Mouse (Mus musculus): ENCODE measurements around the gene Sh2b2. TPM values are rescaled to one million over a fixed set of nuclear protein-coding genes. Genes with fewer than 3 reads are reported as not detected.
A peak's percentile ranks its signal among the peaks of the same experiment; 100 is the strongest.

The Sh2b2 gene
- total RNA-seq, 2 experiments from 2014 or later = 13.4 to 16.3 TPM

DNA sequence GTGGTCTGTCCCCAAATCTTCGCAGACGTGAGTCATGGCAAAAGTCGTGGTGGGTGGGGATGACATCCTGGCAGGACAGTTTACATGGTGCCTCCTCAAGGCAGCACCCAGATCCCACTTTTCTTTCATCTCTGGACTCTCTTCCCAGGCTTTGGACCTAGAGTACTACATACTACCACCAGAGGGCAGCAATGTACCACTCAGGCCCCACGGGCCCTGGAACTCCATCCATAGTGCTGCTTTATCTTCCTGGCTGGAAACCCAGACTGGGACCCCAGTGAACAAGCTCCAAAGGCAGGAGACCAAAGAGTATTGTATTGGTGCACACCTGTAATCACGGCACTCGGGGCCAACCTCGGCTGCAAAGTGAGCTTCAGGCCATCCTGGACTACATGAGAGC lies 44.5 kb downstream of the Sh2b2 start:
- intact Hi-C loops (cut with DNase I) = loop anchor here (2.0 to 5.0 kb wide), 2 partner anchors 51 to 555 kb away; no protein-coding TSS in a partner anchor
- DNase-seq (ENCODE audit: extremely low spot score in 1 of 2, low spot score in 2 of 2) = peak; percentile 67 to 78

DNA sequence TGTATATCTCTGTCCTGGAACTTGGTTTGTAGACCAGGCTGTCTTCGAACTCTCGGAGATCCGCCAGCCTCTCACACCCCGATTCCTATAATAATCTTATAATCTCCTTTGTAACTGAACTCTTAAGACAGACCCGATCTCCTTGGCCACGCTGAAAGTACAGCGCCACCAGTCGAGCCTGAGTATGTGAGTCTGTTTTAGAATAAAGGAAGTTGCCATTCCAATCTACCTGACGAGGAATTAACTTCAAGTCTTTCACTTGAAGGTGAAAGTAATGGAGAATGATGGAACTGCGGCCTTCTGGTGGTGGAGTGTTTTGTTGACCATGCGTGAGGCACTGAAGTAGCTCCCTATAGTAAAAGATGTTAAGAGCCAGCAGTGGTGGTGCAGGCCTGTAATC lies 46.8 kb downstream of the Sh2b2 start:
- no peak for DNase-seq (ENCODE audit: extremely low spot score in 1 of 2, low spot score in 2 of 2)
- intact Hi-C loops (cut with DNase I) = no loop called here

- intact Hi-C loops (cut with DNase I) = no loop called here
- DNase-seq (ENCODE audit: extremely low spot score in 1 of 2, low spot score in 2 of 2) = peak; percentile 93 to 94
Measured at GRCm38 (mm10) chr5:136198474-136199391, 47.6 kb downstream of the Sh2b2 start, which contains the start of gene Prkrip1. Gene Prkrip1, minus strand, starts transcription at chr5:136198963.

GRCm38 (mm10) chr5:136191870-136192269 lies 54.5 kb downstream of the Sh2b2 start:
- no peak for DNase-seq (ENCODE audit: extremely low spot score in 1 of 2, low spot score in 2 of 2)
- intact Hi-C loops (cut with DNase I) = no loop called here

- peak in 1 of 2 experiments; percentile 58 for DNase-seq (ENCODE audit: extremely low spot score in 1 of 2, low spot score in 2 of 2)
- intact Hi-C loops (cut with DNase I) = loop anchor here (2.0 kb wide), 1 partner anchor 52 kb away; no protein-coding TSS in a partner anchor
Measured at GRCm38 (mm10) chr5:136186723-136187122, 59.6 kb downstream of the Sh2b2 start.

DNA sequence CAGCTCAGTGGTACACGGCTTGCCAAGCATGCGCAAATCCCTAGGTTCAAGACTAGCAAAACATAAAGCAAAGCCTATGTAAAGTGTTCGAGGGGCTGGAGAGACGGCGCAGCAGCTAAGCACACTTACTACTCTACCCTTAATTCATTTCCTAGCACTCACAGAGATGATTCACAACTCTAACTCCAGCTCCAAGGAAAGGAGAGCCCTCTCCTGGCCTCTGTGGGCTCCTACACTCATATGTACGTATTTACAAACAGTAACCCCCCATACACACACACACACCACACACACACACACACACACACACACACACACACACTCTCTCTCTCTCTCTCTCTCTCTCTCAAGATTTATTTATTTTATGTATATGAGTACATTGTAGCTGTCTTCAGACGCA lies 62.6 kb downstream of the Sh2b2 start:
- no peak for DNase-seq (ENCODE audit: extremely low spot score in 1 of 2, low spot score in 2 of 2)
- intact Hi-C loops (cut with DNase I) = no loop called here

DNA sequence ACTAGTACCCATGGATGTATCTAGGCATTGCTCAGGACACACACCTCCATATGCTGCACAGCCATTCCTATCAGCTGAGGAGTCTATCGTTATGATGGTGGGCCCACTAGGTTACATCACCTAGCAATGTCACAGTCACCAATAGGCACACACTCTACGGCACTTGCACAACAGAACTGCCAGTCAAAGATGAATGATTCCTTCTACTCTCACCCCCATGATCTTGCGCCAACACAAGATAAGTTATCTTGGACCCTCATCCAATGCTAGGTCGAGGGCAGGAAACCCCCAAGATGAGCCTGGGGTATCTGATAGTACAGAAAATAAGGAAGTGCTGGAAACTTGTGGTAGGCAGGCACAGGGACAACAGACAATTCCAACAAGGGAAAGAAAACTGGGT lies 63.5 kb downstream of the Sh2b2 start:
- intact Hi-C loops (cut with DNase I) = no loop called here
- DNase-seq (ENCODE audit: extremely low spot score in 1 of 2, low spot score in 2 of 2) = no peak

DNA sequence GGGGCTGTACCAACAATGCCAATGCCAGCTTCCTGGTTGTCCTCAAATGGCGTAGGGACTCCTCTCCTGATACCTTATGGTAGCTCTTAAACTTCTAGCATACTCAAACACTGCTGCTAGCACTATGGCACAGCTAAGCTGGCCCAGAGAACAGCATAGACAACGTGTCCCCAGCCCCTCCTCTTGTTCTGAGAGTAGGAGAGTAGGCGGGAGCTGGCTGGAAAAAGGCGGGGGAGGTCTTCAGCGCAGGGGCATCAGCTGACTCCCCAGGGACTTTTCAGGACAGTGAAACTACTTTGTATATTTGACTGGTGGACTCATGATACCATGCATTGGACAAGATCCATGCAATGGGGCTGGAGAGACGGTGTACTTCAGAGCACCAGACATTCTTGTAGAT lies 64.3 kb downstream of the Sh2b2 start:
- DNase-seq (ENCODE audit: extremely low spot score in 1 of 2, low spot score in 2 of 2) = no peak
- intact Hi-C loops (cut with DNase I) = no loop called here

- intact Hi-C loops (cut with DNase I) = no loop called here
- no peak for DNase-seq (ENCODE audit: extremely low spot score in 1 of 2, low spot score in 2 of 2)
Measured at GRCm38 (mm10) chr5:136181197-136181596, 65.2 kb downstream of the Sh2b2 start.

DNA sequence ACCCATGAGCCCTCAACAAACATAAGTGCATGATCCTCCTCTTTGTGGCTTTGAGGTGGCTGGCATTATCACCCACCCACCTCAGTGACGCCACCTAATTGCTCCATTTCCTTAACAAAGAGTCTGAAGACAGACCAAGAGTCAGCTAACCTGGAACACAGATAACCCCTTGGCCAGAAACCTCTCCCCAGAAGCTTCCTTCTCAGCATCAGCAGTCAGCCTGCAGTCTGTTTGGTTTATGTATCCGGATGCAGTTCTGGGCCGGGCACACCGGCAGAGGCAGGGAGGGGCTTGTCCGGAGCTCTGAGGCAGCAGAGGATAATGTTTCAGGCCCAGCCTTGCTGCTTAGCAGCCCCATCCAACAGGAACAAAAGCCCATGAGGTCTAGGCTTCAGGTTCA lies 66.8 kb downstream of the Sh2b2 start:
- intact Hi-C loops (cut with DNase I) = no loop called here
- no peak for DNase-seq (ENCODE audit: extremely low spot score in 1 of 2, low spot score in 2 of 2)

GRCm38 (mm10) chr5:136173606-136174463 lies 72.5 kb downstream of the Sh2b2 start:
- DNase-seq (ENCODE audit: extremely low spot score in 1 of 2, low spot score in 2 of 2) = peak; percentile 69 to 83
- intact Hi-C loops (cut with DNase I) = no loop called here

DNA sequence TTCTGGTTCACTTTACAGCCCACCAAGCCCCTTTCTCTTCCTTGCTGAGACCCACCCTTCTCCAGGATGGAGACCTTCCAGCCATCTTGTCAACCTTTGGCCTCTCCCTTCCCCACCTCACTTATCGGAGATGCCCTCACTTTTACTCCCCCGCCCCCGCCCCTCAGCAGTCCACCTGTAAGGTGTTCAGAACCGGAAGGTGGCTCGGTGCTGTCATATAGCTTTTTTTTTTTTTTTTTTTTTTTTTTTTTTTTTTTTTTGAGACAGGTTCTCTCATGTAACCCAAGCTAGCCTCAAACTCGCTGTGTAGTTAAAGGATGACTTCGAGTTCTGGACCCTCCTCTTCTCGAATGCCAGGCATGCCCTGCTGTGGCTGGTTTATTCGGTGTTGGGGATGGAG lies 73.4 kb downstream of the Sh2b2 start:
- DNase-seq (ENCODE audit: extremely low spot score in 1 of 2, low spot score in 2 of 2) = no peak
- intact Hi-C loops (cut with DNase I) = no loop called here

GRCm38 (mm10) chr5:136171363-136172341 lies 74.7 kb downstream of the Sh2b2 start:
- DNase-seq (ENCODE audit: extremely low spot score in 1 of 2, low spot score in 2 of 2) = no peak
- intact Hi-C loops (cut with DNase I) = no loop called here

DNA sequence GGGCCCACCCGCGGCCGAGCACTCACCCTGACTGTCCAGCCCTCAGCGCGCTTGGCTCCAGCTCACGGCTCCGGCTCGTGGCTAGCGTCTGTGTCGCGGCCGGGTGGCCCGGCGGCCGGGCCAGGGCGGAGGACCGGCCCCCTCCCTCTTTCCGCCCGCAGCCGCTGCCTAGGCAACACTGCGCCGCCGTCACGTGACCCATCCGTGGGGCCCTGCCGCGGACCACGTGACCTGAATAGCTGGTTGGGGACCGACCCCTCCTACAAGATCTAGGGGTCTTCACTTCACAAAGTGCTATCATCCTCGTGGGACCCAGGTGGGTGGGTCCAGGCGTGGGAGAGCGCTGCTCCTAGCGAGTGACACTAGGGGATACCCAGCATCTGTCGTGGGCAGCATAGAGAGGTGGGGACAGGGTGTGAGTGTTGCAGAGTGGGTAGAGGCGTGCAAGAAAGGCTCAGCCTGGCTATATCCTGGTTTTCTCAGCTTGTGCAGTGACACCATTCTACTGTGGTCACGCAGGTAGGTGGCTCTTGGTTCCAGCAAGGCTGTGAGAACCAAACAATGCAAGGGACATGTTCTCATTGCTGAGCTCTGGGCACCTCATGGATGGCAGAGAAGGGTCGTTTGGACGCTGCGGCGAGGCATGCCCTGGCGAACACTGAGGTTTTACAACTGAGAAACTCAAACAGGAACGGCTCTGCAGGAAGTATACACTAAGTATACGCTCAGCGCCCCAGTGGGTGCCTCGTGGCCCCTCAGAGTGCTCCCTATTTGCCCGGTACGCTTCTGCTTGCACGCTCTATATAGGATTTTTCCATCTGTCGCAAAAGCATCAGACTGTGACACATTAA lies 75.6 kb downstream of the Sh2b2 start, which contains the start of gene Orai2:
Gene Orai2 (minus strand): TSS at position 202 of the 851 bp plus-strand sequence.
- DNase-seq (ENCODE audit: extremely low spot score in 1 of 2, low spot score in 2 of 2) = peak; percentile 77 to 92
- intact Hi-C loops (cut with DNase I) = no loop called here

DNA sequence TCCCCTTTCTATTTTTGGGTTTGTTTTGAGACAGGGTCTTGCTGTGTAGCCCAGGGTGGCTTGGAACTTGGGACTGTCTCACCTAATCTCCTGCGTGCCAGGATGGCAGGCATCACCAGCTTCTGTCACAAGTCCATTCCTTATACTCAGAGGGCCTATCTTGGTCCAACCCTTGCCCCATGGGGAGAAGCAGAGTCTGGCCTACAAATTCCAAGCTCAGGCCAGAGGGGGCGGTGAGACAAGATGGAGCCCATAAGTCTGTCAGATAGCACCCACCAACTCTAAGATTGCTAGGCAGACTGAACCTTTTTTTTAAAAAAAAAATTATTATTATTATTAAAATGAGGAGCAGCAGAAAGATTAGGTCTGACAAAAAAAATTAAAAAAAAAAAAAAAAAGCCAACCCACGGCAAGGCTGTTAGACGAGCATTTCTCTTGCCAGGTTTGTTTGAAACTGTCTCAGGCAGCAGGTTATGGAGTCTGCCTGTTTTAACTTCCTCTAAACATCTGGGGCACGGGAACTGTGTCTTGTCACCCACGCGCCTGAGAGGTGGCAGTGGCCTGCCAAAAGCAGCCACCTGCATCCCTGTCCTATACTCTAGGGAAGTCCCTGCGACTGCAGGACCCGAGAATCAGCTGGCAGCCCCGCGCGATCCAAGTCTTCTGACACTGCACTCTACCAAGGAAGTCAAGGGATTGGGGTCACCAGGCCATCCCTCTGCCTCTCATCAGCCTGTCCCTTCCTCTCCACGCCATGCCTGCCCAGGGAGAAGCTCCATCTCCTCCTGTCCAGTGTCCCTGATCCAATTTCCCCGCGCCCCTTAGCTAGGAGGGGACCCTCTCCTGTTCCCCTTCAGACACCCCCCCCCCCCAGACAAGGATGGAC lies 76.5 kb downstream of the Sh2b2 start:
- intact Hi-C loops (cut with DNase I) = loop anchor here (1.0 kb wide), 1 partner anchor 34 kb away; the partner anchor contains the start of genes Alkbh4 and Lrwd1
- peak in 1 of 2 experiments; percentile 59 for DNase-seq (ENCODE audit: extremely low spot score in 1 of 2, low spot score in 2 of 2)

Data from left cerebral cortex, postnatal 10 days (tissue).